Mouse (Mus musculus): ENCODE measurements at regions not wholly inside any gene's neighbourhood (a gene's known extent, or its start where the extent isn't known, plus 50 kb on each side); places are given as distances from the start of the nearest gene placed in this dataset.

DNA sequence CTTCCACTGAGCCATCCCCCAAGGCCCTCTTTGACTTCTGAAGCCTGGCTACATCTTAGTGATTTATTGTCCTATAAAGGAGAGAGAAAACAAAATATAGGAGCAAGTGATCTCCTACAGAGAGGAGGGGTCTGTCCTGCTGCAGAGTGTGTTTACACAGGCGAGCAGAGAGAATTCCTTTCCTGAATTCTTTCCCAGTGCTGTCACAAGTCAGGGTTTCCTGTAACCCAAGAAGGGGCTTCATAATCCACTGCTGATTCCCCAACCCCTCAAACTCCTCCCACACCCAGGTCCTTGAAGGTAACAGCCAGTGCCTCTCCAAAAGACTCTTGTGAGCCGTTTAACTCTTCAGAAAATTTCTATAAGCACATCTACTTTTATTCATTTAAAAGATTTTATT is 66.8 kb upstream of the Tpm1 start:
- DNase-seq: no peak

DNA sequence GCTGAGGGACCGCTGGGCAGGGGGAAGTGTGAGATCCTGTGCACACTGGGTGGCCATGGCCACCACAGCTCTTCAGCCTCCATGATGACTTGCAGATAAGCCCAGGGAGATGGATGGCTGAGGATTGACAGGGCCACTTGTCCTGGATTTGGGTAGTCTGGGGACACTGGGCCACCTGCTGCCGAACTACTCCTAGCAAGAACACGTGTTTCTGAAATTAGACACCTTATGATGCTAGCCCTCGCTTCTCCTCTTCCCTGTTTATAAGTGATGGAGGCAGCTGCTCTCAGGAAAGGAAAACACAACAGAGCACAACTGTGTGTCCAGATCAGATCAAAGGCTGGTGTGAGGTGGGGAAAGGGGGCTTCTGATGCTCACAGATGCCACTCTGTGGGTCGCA is 64.9 kb upstream of the Tpm1 start:
- DNase-seq: no peak

DNA sequence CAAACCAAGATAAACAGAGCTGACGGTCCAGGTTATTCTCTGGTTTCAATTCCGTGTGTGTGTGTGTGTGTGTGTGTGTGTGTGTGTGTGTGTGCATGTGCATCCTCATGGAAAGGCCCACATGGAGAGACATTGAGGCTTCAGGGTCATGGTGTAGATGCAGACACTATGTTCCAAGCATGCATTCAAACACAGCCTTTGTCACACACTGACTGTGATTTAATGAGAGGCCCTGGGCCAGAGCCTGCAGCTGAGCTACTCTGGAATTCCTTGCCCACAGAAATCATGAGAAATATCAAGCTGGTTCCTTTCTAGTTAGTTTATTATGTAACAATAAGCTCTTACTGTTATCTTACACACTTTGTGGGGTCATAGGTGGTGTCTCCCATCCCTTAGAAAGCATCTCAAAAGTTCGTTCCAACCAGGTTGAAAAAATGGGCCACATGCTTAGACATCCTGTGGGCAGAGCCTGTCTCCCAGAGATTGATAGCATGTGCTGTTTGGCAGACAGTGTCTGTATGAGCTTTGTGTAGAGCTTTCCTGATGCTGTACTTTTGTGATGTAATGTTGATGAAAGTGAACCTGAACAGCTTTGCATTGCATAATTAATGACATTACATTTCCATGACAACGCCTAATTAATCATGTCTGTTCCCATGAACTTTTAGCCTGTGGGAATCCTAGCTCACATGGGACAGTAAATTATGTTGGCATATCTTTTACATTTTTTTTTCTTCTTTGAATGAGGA is 62.8 kb upstream of the Tpm1 start:
- DNase-seq: no peak

DNA sequence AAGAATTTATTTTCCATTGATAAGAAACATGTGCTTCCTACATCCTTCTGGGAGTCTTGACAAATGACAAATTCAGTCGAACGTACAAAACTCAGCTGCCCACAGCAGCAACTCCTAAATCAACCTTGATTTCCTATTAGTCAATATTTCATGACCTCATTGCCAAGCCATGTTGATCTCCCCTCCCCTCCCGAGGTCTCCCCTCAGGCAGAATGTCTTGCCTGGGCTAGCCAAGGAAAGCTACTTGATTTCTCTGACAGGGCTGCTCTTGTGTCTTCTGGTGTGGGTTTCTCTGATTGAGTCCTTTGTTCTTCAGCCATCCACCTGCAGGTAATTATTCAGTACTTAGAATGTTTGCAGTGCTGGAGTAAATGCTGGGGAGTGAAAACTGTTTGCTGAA is 58.7 kb upstream of the Tpm1 start:
- no peak for DNase-seq

DNA sequence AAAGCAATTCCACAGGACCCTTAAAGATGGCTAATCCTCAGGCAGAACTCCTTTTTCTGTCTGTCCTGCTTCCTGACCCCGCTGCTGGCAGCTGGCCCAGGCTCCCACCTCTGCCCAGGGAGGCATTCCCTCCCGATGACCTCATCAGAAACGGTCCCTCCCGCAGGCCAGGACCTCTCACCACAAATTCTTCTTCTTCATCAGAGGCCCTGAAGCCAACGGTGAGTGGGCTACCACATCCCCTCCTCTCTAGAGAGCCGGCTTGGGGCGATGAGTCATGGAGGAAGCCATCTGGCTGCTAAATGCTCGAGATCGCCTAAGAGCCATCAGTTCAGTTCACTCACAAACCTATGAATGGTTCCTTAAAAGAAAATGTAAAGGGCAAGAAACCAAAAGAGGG is 56.7 kb upstream of the Tpm1 start:
- peak; percentile 18 to 42 for DNase-seq

DNA sequence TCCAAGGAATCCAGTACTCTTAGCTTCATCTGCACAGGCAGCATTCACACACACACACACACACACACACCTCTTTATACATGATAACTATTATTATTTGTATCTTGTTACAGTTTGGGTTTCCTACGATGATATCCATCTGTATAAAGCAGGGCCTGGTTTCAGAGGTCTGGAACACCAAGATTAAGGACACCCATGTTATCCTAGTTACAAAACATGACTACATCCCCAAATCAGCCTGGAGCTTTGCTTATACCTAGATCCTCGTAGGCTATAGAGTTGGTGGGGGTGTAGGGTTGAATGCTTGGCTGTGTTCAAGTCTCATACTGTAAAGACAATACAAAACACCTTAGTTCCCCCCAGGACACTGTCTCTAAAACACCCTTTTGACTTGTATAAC is 56.0 kb upstream of the Tpm1 start:
- no peak for DNase-seq

DNA sequence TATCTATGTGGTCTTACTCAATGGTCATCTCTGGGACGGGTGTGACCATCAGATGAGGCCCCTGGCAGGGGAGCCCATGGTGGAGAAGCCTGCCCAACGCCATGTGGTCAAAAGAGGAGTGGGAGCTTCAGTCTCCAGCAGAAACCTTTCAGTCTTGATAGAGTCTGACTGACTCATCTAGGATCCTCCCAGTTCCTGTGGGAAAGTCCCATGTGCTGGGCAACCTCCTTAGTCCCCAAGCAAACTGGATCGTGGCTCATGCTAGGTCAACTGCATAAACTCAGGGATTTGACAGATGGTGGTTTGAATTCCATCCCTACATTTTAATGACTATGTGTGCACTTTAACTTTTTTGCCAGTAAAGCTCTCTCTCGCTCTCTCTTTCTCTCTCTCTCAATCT is 55.4 kb upstream of the Tpm1 start:
- no peak for DNase-seq

DNA sequence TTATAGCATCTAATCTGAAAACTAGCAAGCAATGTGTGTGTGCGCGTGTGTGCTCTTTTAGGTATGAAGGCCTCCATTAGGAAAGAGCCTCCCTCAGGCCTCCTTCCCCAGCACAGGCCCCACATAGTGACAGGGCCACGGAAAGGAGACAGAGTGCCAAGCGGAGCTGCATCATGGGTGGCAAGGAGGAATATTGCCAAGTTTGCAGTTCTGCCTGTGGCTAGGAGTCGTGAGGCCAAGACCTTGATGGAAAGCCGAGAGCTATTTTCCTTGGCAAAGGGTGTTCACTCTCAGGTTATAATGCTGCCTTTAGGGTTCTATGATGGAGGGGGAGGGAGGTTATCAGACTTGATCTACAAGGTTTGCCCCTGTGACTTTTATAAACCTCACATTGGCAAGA is 53.4 kb upstream of the Tpm1 start:
- peak; percentile 21 to 23 for DNase-seq

DNA sequence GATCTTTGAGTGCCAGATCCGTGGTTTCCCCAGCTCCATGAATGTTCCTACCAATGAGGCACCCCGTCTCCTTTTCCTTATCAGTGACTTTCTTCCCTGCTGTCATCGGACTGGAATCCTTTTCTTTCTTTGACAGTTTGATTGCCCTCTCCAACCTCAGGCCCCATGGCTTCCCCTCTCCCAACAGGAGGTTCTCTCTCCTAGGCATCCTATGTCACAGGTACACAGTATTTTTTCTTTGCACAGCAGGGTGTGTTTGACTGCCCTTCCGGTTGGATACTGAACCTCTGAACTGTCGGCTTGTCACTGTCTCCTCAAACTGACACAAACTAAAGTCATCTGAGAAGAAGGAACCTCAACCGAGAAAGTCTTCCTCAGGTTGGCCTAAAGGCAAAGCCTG is 50.3 kb upstream of the Tpm1 start:
- DNase-seq: no peak

Data from cerebellum, postnatal 14 days (tissue).